Mouse (Mus musculus) layer of hippocampus, adult 8-10 months (tissue): ENCODE measurements at regions not wholly inside any gene's neighbourhood (a gene's known extent, or its start where the extent isn't known, plus 50 kb on each side); places are given as distances from the start of the nearest gene placed in this dataset.

Experiments used
- DNase-seq, 2 experiments: peaks; one replicate each; pipeline ENCODE4 v3.0.0; 2022; ENCODE audit warnings: low spot score in 2 of 2

- no peak for DNase-seq
These were observed 112.2 kb downstream of the Ipo8 start for GRCm38 (mm10) chr6:148719062-148719461.

- no peak for DNase-seq
These were observed 120.9 kb downstream of the Ipo8 start for GRCm38 (mm10) chr6:148710406-148710805.

GRCm38 (mm10) chr6:148708389-148708788, 122.9 kb downstream of the Ipo8 start:
- DNase-seq = no peak

- DNase-seq = no peak
These were observed 125.6 kb downstream of the Ipo8 start for GRCm38 (mm10) chr6:148705711-148706110.

- no peak for DNase-seq
These were observed 137.9 kb downstream of the Ipo8 start for GRCm38 (mm10) chr6:148693329-148693728.

GRCm38 (mm10) chr6:148687770-148688169, 143.5 kb downstream of the Ipo8 start:
- peak; percentile 30 to 57 for DNase-seq

GRCm38 (mm10) chr6:148660152-148660551, 171.1 kb downstream of the Ipo8 start:
- no peak for DNase-seq

GRCm38 (mm10) chr6:148653216-148653615, 178.1 kb downstream of the Ipo8 start:
- DNase-seq = no peak

GRCm38 (mm10) chr6:148652434-148652833, 178.8 kb downstream of the Ipo8 start:
- DNase-seq = no peak

- DNase-seq = no peak
These were observed 183.6 kb downstream of the Ipo8 start for GRCm38 (mm10) chr6:148647423-148648390.

GRCm38 (mm10) chr6:148640595-148640994, 190.7 kb downstream of the Ipo8 start:
- DNase-seq = no peak

GRCm38 (mm10) chr6:148634148-148634547, 190.0 kb upstream of the Tmtc1 start:
- DNase-seq = no peak

GRCm38 (mm10) chr6:148627090-148627605, 183.0 kb upstream of the Tmtc1 start:
- no peak for DNase-seq

- DNase-seq = no peak
These were observed 179.1 kb upstream of the Tmtc1 start for GRCm38 (mm10) chr6:148623119-148623770.

- DNase-seq = no peak
These were observed 175.8 kb upstream of the Tmtc1 start for GRCm38 (mm10) chr6:148620034-148620433.

- no peak for DNase-seq
These were observed 171.7 kb upstream of the Tmtc1 start for GRCm38 (mm10) chr6:148615931-148616330.

GRCm38 (mm10) chr6:148615442-148615841, 171.3 kb upstream of the Tmtc1 start:
- no peak for DNase-seq

- DNase-seq = no peak
These were observed 164.7 kb upstream of the Tmtc1 start for GRCm38 (mm10) chr6:148608881-148609280.

GRCm38 (mm10) chr6:148605226-148605625, 161.0 kb upstream of the Tmtc1 start:
- DNase-seq = no peak

- no peak for DNase-seq
These were observed 160.6 kb upstream of the Tmtc1 start for GRCm38 (mm10) chr6:148604790-148605189.

GRCm38 (mm10) chr6:148603878-148604277, 159.7 kb upstream of the Tmtc1 start:
- DNase-seq = no peak

- no peak for DNase-seq
These were observed 159.3 kb upstream of the Tmtc1 start for GRCm38 (mm10) chr6:148603460-148603859.
